Mouse (Mus musculus) forebrain, embryonic 16.5 days (tissue): ENCODE measurements around the gene Kif21a. TPM values are rescaled to one million over a fixed set of nuclear protein-coding genes. Genes with fewer than 3 reads are reported as not detected.
A peak's percentile ranks its signal among the peaks of the same experiment; 100 is the strongest.

Experiments
- ATAC-seq: fragments of 200-750 bp; cut with Nextera tagmentation; 2 replicates; pipeline ENCODE4 v1.8.0; 2017; ENCODE audit warnings: mild to moderate bottlenecking, moderate library complexity
- H3K27ac ChIP-seq: fragments of 300-500 bp; sonication (generic); 2 replicates; pipeline ENCODE4 v1.5.1; 2014; ENCODE audit warnings: low read length, control low read depth
- H3K27me3 ChIP-seq: fragments of 300-500 bp; sonication (generic); replicated peaks from 2 replicates; pipeline ENCODE4 v1.6.1; 2014; ENCODE audit warnings: low read length; ENCODE audit not compliant: control insufficient read depth, insufficient read depth
- H3K36me3 ChIP-seq: fragments of 300-500 bp; sonication (generic); 2 replicates; pipeline ENCODE4 v1.6.1; 2014; ENCODE audit not compliant: control insufficient read depth, insufficient read depth
- H3K4me1 ChIP-seq: fragments of 300-500 bp; sonication (generic); replicated peaks from 2 replicates; pipeline ENCODE4 v1.6.1; 2014; ENCODE audit warnings: low read length; ENCODE audit not compliant: control insufficient read depth, insufficient read depth
- H3K4me2 ChIP-seq: fragments of 300-500 bp; sonication (generic); 2 replicates; pipeline ENCODE4 v1.6.1; 2014; ENCODE audit warnings: mild to moderate bottlenecking, low read length, control low read depth
- H3K4me3 ChIP-seq: fragments of 300-500 bp; sonication (generic); replicated peaks from 2 replicates; pipeline ENCODE4 v1.5.1; 2014; ENCODE audit warnings: mild to moderate bottlenecking, low read length, control low read depth
- H3K9ac ChIP-seq: fragments of 300-500 bp; sonication (generic); replicated peaks from 2 replicates; pipeline ENCODE4 v1.6.1; 2014; ENCODE audit warnings: low read depth, low read length, control low read depth
- H3K9me3 ChIP-seq: fragments of 300-500 bp; sonication (generic); 2 replicates; pipeline ENCODE4 v1.6.1; 2016; ENCODE audit warnings: low read length; ENCODE audit not compliant: control insufficient read depth
- WGBS: fragments of 180-500 bp; shearing (Covaris S2); extraction: QIAGEN DNeasy Blood & Tissue Kit; methylation state at CpG from one replicate; pipeline ENCODE4 v1.1.7; 2014; 5-methylcytosine and 5-hydroxymethylcytosine counted together
- polyA plus RNA-seq: library from polyadenylated mRNA; unstranded; fragments of >200 nt; fragmentation: Nextera tagmentation; extraction: Ambion mirVana; gene quantifications from 2 replicates; pipeline ENCODE4 v1.2.1, GENCODE M21; 2015

Gene Kif21a
- polyA plus RNA-seq, 1 experiment from 2014 or later = 49.0 TPM

- peaks cover 8% of the 10 kb centered on the region for H3K4me1 ChIP-seq
- WGBS = 73% methylated on average over 10 of the region's 10 CpGs
- no peak overlapping the region for H3K9ac ChIP-seq
- no peak overlapping the region for H3K4me3 ChIP-seq
- H3K9me3 ChIP-seq = no peaks in the 10 kb centered on the region; the same call in 1 of the 2 replicates
- no peaks in the 10 kb centered on the region for H3K27me3 ChIP-seq
- H3K27ac ChIP-seq = peak overlapping the region; percentile 53
- no peaks in the 10 kb centered on the region for H3K36me3 ChIP-seq
- no peak for ATAC-seq
- H3K4me2 ChIP-seq = no peak overlapping the region
These were observed 20.8 kb downstream of the Kif21a start for GRCm38 (mm10) chr15:91028962-91029361.

- no peak overlapping the region for H3K4me3 ChIP-seq
- peak; percentile 64 for ATAC-seq
- H3K36me3 ChIP-seq = no peaks in the 10 kb centered on the region
- H3K27ac ChIP-seq = peak overlapping the region; percentile 53
- no peak overlapping the region for H3K9ac ChIP-seq
- no peak overlapping the region for H3K4me2 ChIP-seq
- H3K9me3 ChIP-seq = no peaks in the 10 kb centered on the region; the same call in 1 of the 2 replicates
- peaks cover 8% of the 10 kb centered on the region for H3K4me1 ChIP-seq
- WGBS = 55% methylated on average over 10 of the region's 10 CpGs
- H3K27me3 ChIP-seq = no peaks in the 10 kb centered on the region
These were observed 21.3 kb downstream of the Kif21a start for GRCm38 (mm10) chr15:91028494-91028893.

GRCm38 (mm10) chr15:91022276-91022675 is 27.5 kb downstream of the Kif21a start:
- no peak for ATAC-seq
- H3K27me3 ChIP-seq = no peaks in the 10 kb centered on the region
- peaks cover 19% of the 10 kb centered on the region for H3K4me1 ChIP-seq
- WGBS = 65% methylated on average over 8 of the region's 8 CpGs
- H3K36me3 ChIP-seq = no peaks in the 10 kb centered on the region
- no peak overlapping the region for H3K4me2 ChIP-seq
- peak overlapping the region; percentile 41 for H3K27ac ChIP-seq
- no peaks in the 10 kb centered on the region for H3K9me3 ChIP-seq
- H3K9ac ChIP-seq = no peak overlapping the region
- H3K4me3 ChIP-seq = no peak overlapping the region

GRCm38 (mm10) chr15:91018861-91019187 is 30.9 kb downstream of the Kif21a start:
- Histone ChIP-seq H3K9ac (0 out of 2 replicates have a peak overlapping the region, but pooled peaks have one; percentile 29), H3K9me3 (no peaks in the 10 kb centered on the region), H3K4me3 (no peak overlapping the region), H3K36me3 (no peaks in the 10 kb centered on the region), H3K27ac (peak overlapping the region; percentile 98), H3K27me3 (no peaks in the 10 kb centered on the region), H3K4me2 (peak overlapping the region; percentile 72; the same call in 1 of the 2 replicates), H3K4me1 (peaks cover 30% of the 10 kb centered on the region)
- under 1% methylated on average over 3 of the region's 3 CpGs for WGBS
- no peak for ATAC-seq

GRCm38 (mm10) chr15:91018161-91018860 is 31.4 kb downstream of the Kif21a start:
- H3K27me3 ChIP-seq = no peaks in the 10 kb centered on the region
- peak overlapping the region; percentile 98 for H3K27ac ChIP-seq
- ATAC-seq = peak; percentile 84
- H3K4me3 ChIP-seq = peak overlapping the region; percentile 44
- no peaks in the 10 kb centered on the region for H3K9me3 ChIP-seq
- WGBS = 5% methylated on average over 9 of the region's 9 CpGs
- no peaks in the 10 kb centered on the region for H3K36me3 ChIP-seq
- peak overlapping the region; percentile 76; the same call in 1 of the 2 replicates for H3K9ac ChIP-seq
- peak overlapping the region; percentile 72 for H3K4me2 ChIP-seq
- peaks cover 30% of the 10 kb centered on the region for H3K4me1 ChIP-seq

GRCm38 (mm10) chr15:91017261-91018160 is 32.2 kb downstream of the Kif21a start:
- Histone ChIP-seq H3K4me2 (peak overlapping the region; percentile 72), H3K27me3 (no peaks in the 10 kb centered on the region), H3K36me3 (no peaks in the 10 kb centered on the region), H3K4me3 (peak overlapping the region; percentile 44), H3K9ac (peak overlapping the region; percentile 76), H3K27ac (peak overlapping the region; percentile 98), H3K9me3 (no peaks in the 10 kb centered on the region), H3K4me1 (peaks cover 36% of the 10 kb centered on the region)
- peak; percentile 64 for ATAC-seq
- WGBS = 3% methylated on average over 23 of the region's 23 CpGs

GRCm38 (mm10) chr15:91016366-91016765 is 33.4 kb downstream of the Kif21a start:
- Histone ChIP-seq H3K27me3 (no peaks in the 10 kb centered on the region), H3K9ac (no peak overlapping the region), H3K9me3 (no peaks in the 10 kb centered on the region), H3K36me3 (no peaks in the 10 kb centered on the region), H3K4me1 (peaks cover 40% of the 10 kb centered on the region), H3K27ac (peak overlapping the region; percentile 57), H3K4me2 (peak overlapping the region; percentile 42), H3K4me3 (0 out of 2 replicates have a peak overlapping the region, but pooled peaks have one; percentile 11)
- ATAC-seq = no peak
- 14% methylated on average over 12 of the region's 12 CpGs for WGBS

- H3K4me3 ChIP-seq = no peak overlapping the region
- H3K27ac ChIP-seq = peak overlapping the region; percentile 43
- 4% methylated on average over 6 of the region's 6 CpGs for WGBS
- no peak overlapping the region for H3K4me2 ChIP-seq
- H3K27me3 ChIP-seq = no peaks in the 10 kb centered on the region
- H3K36me3 ChIP-seq = no peaks in the 10 kb centered on the region
- H3K9me3 ChIP-seq = no peaks in the 10 kb centered on the region
- H3K9ac ChIP-seq = no peak overlapping the region
- ATAC-seq = peak; percentile 15; the same call in 1 of the 2 replicates
- H3K4me1 ChIP-seq = peaks cover 39% of the 10 kb centered on the region
These were observed 36.8 kb downstream of the Kif21a start for GRCm38 (mm10) chr15:91012793-91013580.
